Mouse (Mus musculus) heart, adult 18-20 months (tissue): ENCODE data around the gene Gm10644. TPM values are rescaled to one million over a fixed set of nuclear protein-coding genes. Genes with fewer than 3 reads are reported as not detected.

Experiments
- DNase-seq, 2 experiments: peaks; one replicate each; pipeline ENCODE4 v3.0.0; 2021 to 2022; ENCODE audit warnings: mixed read lengths in 1 of 2
- microRNA-seq, 2 experiments: library from miRNA; unstranded; fragments of <30 nt; microRNA quantifications; one replicate each; pipeline ENCODE4 v1.2.0; 2022
- total RNA-seq, 2 experiments: library from RNA; stranded (reverse); gene quantifications; 2 replicates each; pipeline ENCODE4 v1.2.3; 2021

Gm10644 gene
- total RNA-seq, 2 experiments from 2014 or later, result 1.4 to 1.7 TPM

GRCm38 (mm10) chr8:83896461-83896860, 58.5 kb downstream of the Gm10644 start:
- DNase-seq, result no peak

DNA sequence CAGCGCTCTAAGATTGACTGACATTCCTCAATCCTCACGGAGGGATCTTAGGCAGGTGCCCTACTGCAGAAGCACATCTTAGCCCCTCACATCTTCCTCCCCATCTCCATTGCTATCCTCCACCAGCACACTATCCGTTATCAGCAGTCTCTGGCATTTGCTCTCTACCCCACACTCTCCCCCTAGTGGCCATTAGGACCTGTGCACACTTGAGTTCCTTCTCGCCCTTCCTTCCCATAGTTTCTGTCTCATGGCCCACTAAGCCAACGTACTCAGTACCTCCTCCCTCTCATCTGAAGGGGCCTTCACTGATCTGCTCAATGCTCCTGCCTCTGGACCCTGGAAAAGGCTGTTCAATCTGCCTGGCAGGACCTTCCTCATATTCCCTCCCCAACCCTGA, 59.1 kb downstream of the Gm10644 start:
- peak; percentile 55 to 67 for DNase-seq

DNA sequence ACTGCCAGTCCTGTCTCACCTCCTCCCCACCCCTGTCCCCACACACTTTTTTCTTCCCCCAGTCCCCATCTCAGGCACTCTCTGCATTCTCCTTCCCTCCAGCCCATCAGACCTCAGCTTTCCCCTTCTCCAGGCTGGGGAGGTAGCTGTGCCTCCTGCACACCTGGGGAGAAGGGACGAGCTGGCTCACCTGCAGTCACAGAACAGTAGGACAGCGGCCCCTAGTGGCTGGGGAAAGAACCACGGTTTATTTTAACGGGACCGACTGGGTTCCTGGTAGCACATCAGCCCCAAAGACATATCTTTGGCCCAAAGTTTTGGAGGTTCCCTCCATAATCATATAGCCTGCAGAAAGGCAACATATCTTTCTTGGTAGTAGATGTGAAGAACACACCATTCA, 61.1 kb downstream of the Gm10644 start:
- DNase-seq, result peak; percentile 68 to 89

GRCm38 (mm10) chr8:83892061-83892460, 62.9 kb downstream of the Gm10644 start:
- no peak for DNase-seq

DNA sequence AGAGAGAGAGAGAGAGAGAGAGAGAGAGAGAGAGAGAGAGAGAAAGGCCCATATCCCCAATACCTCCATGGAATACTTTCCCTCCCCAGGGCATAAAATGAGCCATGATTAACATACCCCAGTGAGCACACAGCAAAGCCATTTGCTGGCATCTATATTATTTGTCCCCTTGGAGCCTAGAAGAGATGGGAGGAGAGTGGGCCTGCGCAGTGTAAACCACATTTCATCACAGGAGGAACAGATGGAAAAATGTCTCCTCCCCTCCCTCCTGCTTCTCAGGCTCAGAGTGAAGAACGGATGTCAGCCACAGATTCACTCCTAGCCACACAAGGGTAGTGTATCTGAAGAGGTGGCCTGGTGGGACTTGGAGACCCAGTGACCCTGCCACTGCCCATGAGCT, 66.6 kb downstream of the Gm10644 start:
- DNase-seq, result no peak

Small RNAs within 50 kb of the gene (microRNA-seq; reads per million reads assigned to microRNA genes)
- gene Gm44330, result 0 reads per million in 2 experiments
- gene Gm44450, result 0 to 0.81 reads per million in 2 experiments

Other genes with a start within 250 kb of the Gm10644 start
- gene Ddx39, start 240.0 kb downstream of the Gm10644 start, total RNA-seq, result 10 to 100 TPM; 15.2 to 15.9 TPM
- 10 to 100 TPM; 41.1 to 43.2 TPM for gene Adgre5, start 213.9 kb downstream of the Gm10644 start, total RNA-seq
- gene Adgrl1, start 55.1 kb downstream of the Gm10644 start, total RNA-seq, result 10 to 100 TPM in 1 of 2 experiments, 1 to 10 TPM in 1; 9.9 to 10.9 TPM
- 1 to 10 TPM; 1.3 to 2.0 TPM for gene Asf1b, start 302 bp upstream of the Gm10644 start, total RNA-seq
- gene Prkaca, start 17.8 kb upstream of the Gm10644 start, total RNA-seq, result 100 to 1,000 TPM; 327 to 347 TPM
- 10 to 100 TPM; 22.0 to 26.7 TPM for gene Samd1, start 42.5 kb upstream of the Gm10644 start, total RNA-seq
- gene 1700067K01Rik, start 46.3 kb upstream of the Gm10644 start, total RNA-seq, result under 1 TPM in 1 of 2 experiments, not detected in 1; 0.20 TPM
- gene 2210011C24Rik, start 57.0 kb upstream of the Gm10644 start, total RNA-seq, result 1 to 10 TPM; 2.0 to 3.1 TPM
- under 1 TPM; 0.30 to 0.33 TPM for gene Palm3, start 66.3 kb upstream of the Gm10644 start, total RNA-seq
- gene Il27ra, start 87.4 kb upstream of the Gm10644 start, total RNA-seq, result 1 to 10 TPM; 3.1 to 5.4 TPM
- gene Rln3, start 89.8 kb upstream of the Gm10644 start, total RNA-seq, result not detected
- 1 to 10 TPM; 4.2 to 5.0 TPM for gene Gm10643, start 109.9 kb upstream of the Gm10644 start, total RNA-seq
- 1 to 10 TPM; 8.3 to 9.1 TPM for gene Rfx1, start 111.6 kb upstream of the Gm10644 start, total RNA-seq
- 1 to 10 TPM; 7.2 to 7.3 TPM for gene Dcaf15, start 149.6 kb upstream of the Gm10644 start, total RNA-seq
- gene Podnl1, start 170.8 kb upstream of the Gm10644 start, total RNA-seq, result under 1 TPM in 1 of 2 experiments, not detected in 1; 0.10 TPM
- 10 to 100 TPM; 10.9 to 13.0 TPM for gene Cc2d1a, start 192.7 kb upstream of the Gm10644 start, total RNA-seq
- gene 4930432K21Rik, start 192.8 kb upstream of the Gm10644 start, total RNA-seq, result under 1 TPM; 0.35 to 0.59 TPM
- gene Nanos3, start 230.0 kb upstream of the Gm10644 start, total RNA-seq, result 1 to 10 TPM in 1 of 2 experiments, not detected in 1; 1.2 TPM